Mouse (Mus musculus): ENCODE data around the gene Ncl. TPM values are rescaled to one million over a fixed set of nuclear protein-coding genes. Genes with fewer than 3 reads are reported as not detected.
"Not testable (repeated sequence)": the region's sequence is repeated elsewhere in the genome, so short reads cannot be mapped to it uniquely, and the experiment has no call there.

The Ncl gene
- polyA plus RNA-seq, 1 experiment from 2014 or later: 365 TPM

GRCm38 (mm10) chr1:86343969-86344861, 15.0 kb downstream of the Ncl start:
- 34% methylated on average over 4 of the region's 4 CpGs for WGBS
- peaks cover 29% of the 10 kb centered on the region for H3K36me3 ChIP-seq
- H3K9me3 ChIP-seq: no peaks in the 10 kb centered on the region
- H3K9ac ChIP-seq: no peak overlapping the region
- H3K27me3 ChIP-seq: no peaks in the 10 kb centered on the region
- H3K27ac ChIP-seq: no peak overlapping the region
- no peaks in the 10 kb centered on the region for H3K4me1 ChIP-seq
- no peak overlapping the region for H3K4me3 ChIP-seq
- no peak overlapping the region for H3K4me2 ChIP-seq
- ATAC-seq (ENCODE audit: borderline replicate concordance, extremely low read depth, low FRiP score, low TSS enrichment): no peak

GRCm38 (mm10) chr1:86343087-86343645, 16.0 kb downstream of the Ncl start:
- H3K36me3 ChIP-seq: peaks cover 19% of the 10 kb centered on the region
- no peak overlapping the region for H3K27ac ChIP-seq
- H3K27me3 ChIP-seq: no peaks in the 10 kb centered on the region
- 87% methylated on average over 1 of the region's 1 CpGs for WGBS
- no peak overlapping the region for H3K4me2 ChIP-seq
- no peak for ATAC-seq (ENCODE audit: borderline replicate concordance, extremely low read depth, low FRiP score, low TSS enrichment)
- H3K4me1 ChIP-seq: no peaks in the 10 kb centered on the region
- no peak overlapping the region for H3K4me3 ChIP-seq
- H3K9me3 ChIP-seq: no peaks in the 10 kb centered on the region
- no peak overlapping the region for H3K9ac ChIP-seq

GRCm38 (mm10) chr1:86342371-86342770, 16.8 kb downstream of the Ncl start:
- 90% methylated on average over 2 of the region's 2 CpGs for WGBS
- H3K4me3 ChIP-seq: no peak overlapping the region
- H3K27ac ChIP-seq: no peak overlapping the region
- ATAC-seq (ENCODE audit: borderline replicate concordance, extremely low read depth, low FRiP score, low TSS enrichment): no peak
- H3K27me3 ChIP-seq: no peaks in the 10 kb centered on the region
- H3K36me3 ChIP-seq: peaks cover 11% of the 10 kb centered on the region; the same call in 1 of the 2 replicates
- H3K4me2 ChIP-seq: no peak overlapping the region
- no peaks in the 10 kb centered on the region for H3K4me1 ChIP-seq
- H3K9me3 ChIP-seq: no peaks in the 10 kb centered on the region
- no peak overlapping the region for H3K9ac ChIP-seq

GRCm38 (mm10) chr1:86341096-86341495, 18.1 kb downstream of the Ncl start:
- ATAC-seq (ENCODE audit: borderline replicate concordance, extremely low read depth, low FRiP score, low TSS enrichment); H3K9ac ChIP-seq; H3K27ac ChIP-seq; H3K4me1 ChIP-seq; H3K9me3 ChIP-seq; H3K36me3 ChIP-seq; H3K4me3 ChIP-seq; H3K4me2 ChIP-seq; H3K27me3 ChIP-seq: not testable (repeated sequence)
- WGBS: 100% methylated on average over 2 of the region's 2 CpGs

GRCm38 (mm10) chr1:86339156-86339812, 19.9 kb downstream of the Ncl start:
- Histone ChIP-seq H3K4me2 (no peak overlapping the region), H3K36me3 (no peaks in the 10 kb centered on the region), H3K4me3 (no peak overlapping the region), H3K4me1 (no peaks in the 10 kb centered on the region), H3K9me3 (no peaks in the 10 kb centered on the region), H3K9ac (no peak overlapping the region), H3K27me3 (no peaks in the 10 kb centered on the region), H3K27ac (no peak overlapping the region)
- ATAC-seq (ENCODE audit: borderline replicate concordance, extremely low read depth, low FRiP score, low TSS enrichment): no peak; the same call in 1 of the 2 replicates
- 24% methylated on average over 4 of the region's 4 CpGs for WGBS

DNA sequence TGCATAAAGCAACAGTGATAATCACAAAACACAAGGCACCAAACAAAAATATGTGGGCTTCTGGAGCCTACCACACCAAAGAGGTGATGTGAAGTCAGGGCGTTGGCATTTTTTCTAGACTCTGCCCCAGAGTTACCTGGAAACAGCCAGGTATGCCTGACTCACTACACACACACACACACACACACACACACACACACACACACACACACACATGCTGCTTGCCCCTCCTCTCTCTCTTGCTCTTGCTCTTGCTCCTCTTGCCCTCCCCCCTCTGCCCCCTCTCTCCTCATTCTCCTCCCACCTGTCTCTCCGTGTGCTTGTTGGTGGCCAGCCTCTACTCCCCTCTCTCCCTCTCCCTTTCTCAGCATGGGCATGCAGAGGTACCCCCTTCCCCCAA, 22.9 kb downstream of the Ncl start:
- H3K36me3 ChIP-seq: no peaks in the 10 kb centered on the region
- no peak overlapping the region for H3K4me2 ChIP-seq
- WGBS: 21% methylated on average over 2 of the region's 2 CpGs
- no peaks in the 10 kb centered on the region for H3K9me3 ChIP-seq
- H3K4me1 ChIP-seq: no peaks in the 10 kb centered on the region
- no peak for ATAC-seq (ENCODE audit: borderline replicate concordance, extremely low read depth, low FRiP score, low TSS enrichment)
- H3K9ac ChIP-seq: no peak overlapping the region
- H3K27me3 ChIP-seq: no peaks in the 10 kb centered on the region
- H3K27ac ChIP-seq: no peak overlapping the region
- H3K4me3 ChIP-seq: no peak overlapping the region

DNA sequence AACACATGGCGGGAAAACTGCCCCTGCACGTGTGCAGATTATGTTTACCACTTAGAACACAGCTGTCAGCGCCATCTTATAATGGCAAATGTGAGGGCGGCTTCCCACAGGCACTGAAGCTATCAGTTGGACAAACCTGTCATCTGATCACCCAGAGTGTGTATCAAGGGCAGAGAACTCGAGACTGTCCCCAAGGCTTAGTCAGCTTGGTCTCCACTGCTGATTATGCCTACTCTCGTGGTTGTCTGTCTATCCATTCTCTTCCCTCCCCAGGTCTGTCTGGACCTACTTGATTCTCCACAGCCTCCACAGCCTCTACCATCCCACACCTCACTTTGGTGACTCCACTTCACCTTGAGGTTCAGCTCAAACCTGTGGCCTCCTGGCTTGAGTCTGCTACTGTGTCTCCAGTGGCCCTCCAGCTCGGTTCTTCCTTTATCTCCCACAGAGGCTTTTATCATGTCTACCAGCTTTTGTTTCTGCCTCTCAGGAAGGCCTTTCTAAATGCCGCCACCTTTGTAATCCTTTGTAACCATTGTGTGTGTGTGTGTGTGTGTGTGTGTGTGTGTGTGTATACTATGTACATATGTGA, 38.3 kb downstream of the Ncl start:
- Histone ChIP-seq H3K9ac (no peak overlapping the region), H3K4me2 (no peak overlapping the region), H3K36me3 (no peaks in the 10 kb centered on the region), H3K27ac (no peak overlapping the region), H3K9me3 (no peaks in the 10 kb centered on the region), H3K4me3 (no peak overlapping the region), H3K27me3 (no peaks in the 10 kb centered on the region), H3K4me1 (no peaks in the 10 kb centered on the region)
- no peak for ATAC-seq (ENCODE audit: borderline replicate concordance, extremely low read depth, low FRiP score, low TSS enrichment)
- WGBS: 88% methylated on average over 7 of the region's 8 CpGs

- Histone ChIP-seq H3K4me2 (peak overlapping the region; percentile 41; the same call in 1 of the 2 replicates), H3K9me3 (no peaks in the 10 kb centered on the region), H3K27ac (no peak overlapping the region), H3K4me3 (no peak overlapping the region), H3K27me3 (no peaks in the 10 kb centered on the region), H3K4me1 (peaks cover 6% of the 10 kb centered on the region), H3K9ac (no peak overlapping the region), H3K36me3 (no peaks in the 10 kb centered on the region)
- WGBS: 26% methylated on average over 15 of the region's 15 CpGs
- no peak for ATAC-seq (ENCODE audit: borderline replicate concordance, extremely low read depth, low FRiP score, low TSS enrichment)
Observed at GRCm38 (mm10) chr1:86313772-86314125, 45.5 kb downstream of the Ncl start.

- H3K9ac ChIP-seq: no peak overlapping the region
- H3K9me3 ChIP-seq: no peaks in the 10 kb centered on the region
- no peaks in the 10 kb centered on the region for H3K36me3 ChIP-seq
- peaks cover 6% of the 10 kb centered on the region for H3K4me1 ChIP-seq
- no peak overlapping the region for H3K4me3 ChIP-seq
- H3K27me3 ChIP-seq: no peaks in the 10 kb centered on the region
- H3K27ac ChIP-seq: no peak overlapping the region
- ATAC-seq (ENCODE audit: borderline replicate concordance, extremely low read depth, low FRiP score, low TSS enrichment): no peak
- peak overlapping the region; percentile 41; the same call in 1 of the 2 replicates for H3K4me2 ChIP-seq
- 48% methylated on average over 16 of the region's 16 CpGs for WGBS
Observed at GRCm38 (mm10) chr1:86313096-86313771, 46.0 kb downstream of the Ncl start.

DNA sequence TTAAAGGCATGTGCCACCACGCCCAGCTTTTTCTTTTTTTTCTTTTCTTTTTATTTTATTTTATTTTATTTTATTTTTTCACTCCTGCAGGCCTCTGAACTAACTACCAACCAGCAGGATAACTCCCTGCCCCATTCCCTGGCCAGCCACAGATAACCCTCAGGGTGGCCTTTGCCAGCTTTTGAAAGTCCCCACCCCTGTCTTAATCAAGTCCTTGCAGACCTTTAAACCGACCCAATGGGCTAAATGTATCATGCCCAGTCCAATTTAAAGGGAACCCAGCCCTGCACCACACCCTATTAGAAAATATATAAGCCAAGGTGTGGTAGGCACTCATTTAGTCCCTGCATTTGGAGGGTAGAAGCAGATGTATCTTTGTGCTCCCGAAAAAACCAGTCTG, 46.9 kb downstream of the Ncl start:
- Histone ChIP-seq H3K27me3 (no peaks in the 10 kb centered on the region), H3K9ac (no peak overlapping the region), H3K4me1 (peaks cover 6% of the 10 kb centered on the region), H3K4me2 (no peak overlapping the region), H3K36me3 (no peaks in the 10 kb centered on the region), H3K9me3 (no peaks in the 10 kb centered on the region), H3K27ac (no peak overlapping the region), H3K4me3 (no peak overlapping the region)
- 74% methylated on average over 3 of the region's 3 CpGs for WGBS
- ATAC-seq (ENCODE audit: borderline replicate concordance, extremely low read depth, low FRiP score, low TSS enrichment): no peak

GRCm38 (mm10) chr1:86311467-86312005, 47.7 kb downstream of the Ncl start:
- Histone ChIP-seq H3K9ac (no peak overlapping the region), H3K9me3 (no peaks in the 10 kb centered on the region), H3K27me3 (no peaks in the 10 kb centered on the region), H3K4me2 (peak overlapping the region; percentile 25), H3K36me3 (no peaks in the 10 kb centered on the region), H3K4me1 (peaks cover 6% of the 10 kb centered on the region), H3K4me3 (no peak overlapping the region), H3K27ac (peak overlapping the region; percentile 27; the same call in 1 of the 2 replicates)
- WGBS: 28% methylated on average over 10 of the region's 10 CpGs
- ATAC-seq (ENCODE audit: borderline replicate concordance, extremely low read depth, low FRiP score, low TSS enrichment): no peak

Measured in lung, embryonic 15.5 days (tissue).